Mouse (Mus musculus): ENCODE measurements around the gene Kera. TPM values are rescaled to one million over a fixed set of nuclear protein-coding genes. Genes with fewer than 3 reads are reported as not detected.

Gene Kera
- not detected for total RNA-seq (2021)
- long read RNA-seq: 0 reads

GRCm38 (mm10) chr10:97606579-97606978 is at the start of gene Kera:
TSS of gene Kera (plus strand) at chr10:97606879.
- DNase-seq (ENCODE audit: low spot score in 2 of 2): no peak

DNA sequence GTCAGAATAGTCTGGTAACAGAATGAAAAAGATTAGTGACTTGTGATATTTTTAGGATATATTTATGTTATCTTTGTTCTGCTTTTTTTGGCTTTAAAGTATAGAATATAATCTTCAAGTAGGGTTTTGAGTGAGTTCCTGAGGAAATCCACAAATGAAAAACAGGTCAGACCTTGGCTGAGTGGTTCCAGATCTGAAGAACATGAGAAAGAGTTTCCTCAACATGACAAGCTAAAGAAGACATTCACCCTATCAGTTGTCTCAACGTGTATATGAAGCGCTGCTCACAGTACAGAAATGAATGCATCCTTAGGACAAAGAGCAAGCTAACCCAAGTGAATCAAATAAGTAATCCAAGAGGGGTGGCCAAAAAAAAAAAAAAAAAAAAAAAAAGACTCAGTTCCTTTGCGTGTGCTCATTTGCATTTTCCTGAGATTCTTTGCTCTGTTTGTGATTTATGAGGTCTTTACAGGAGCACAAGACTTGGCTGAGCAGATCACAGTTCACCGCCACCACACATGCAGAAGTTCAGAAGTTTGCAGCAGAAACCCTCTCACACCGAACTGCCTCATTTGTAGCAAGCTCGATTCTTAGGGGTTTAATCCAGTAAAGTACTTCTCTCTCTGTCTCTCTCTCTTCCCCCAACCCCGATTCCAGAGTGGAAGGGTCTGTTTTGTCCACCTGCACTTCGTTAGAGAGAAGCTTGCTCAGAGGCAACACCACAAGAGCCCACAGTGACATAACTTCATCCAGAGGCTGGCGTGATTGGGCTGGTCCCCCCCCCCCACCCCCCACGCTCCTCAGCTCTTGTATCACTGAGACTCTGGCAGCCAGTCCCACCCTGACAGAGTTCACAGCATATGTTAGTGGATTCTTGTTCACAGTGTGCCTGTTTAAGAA is 41.5 kb upstream of the Kera start, which contains the start of gene Lum:
Gene Lum (plus strand): TSS at position 172 of the 900 bp plus-strand sequence.
- DNase-seq (ENCODE audit: low spot score in 2 of 2): no peak

DNA sequence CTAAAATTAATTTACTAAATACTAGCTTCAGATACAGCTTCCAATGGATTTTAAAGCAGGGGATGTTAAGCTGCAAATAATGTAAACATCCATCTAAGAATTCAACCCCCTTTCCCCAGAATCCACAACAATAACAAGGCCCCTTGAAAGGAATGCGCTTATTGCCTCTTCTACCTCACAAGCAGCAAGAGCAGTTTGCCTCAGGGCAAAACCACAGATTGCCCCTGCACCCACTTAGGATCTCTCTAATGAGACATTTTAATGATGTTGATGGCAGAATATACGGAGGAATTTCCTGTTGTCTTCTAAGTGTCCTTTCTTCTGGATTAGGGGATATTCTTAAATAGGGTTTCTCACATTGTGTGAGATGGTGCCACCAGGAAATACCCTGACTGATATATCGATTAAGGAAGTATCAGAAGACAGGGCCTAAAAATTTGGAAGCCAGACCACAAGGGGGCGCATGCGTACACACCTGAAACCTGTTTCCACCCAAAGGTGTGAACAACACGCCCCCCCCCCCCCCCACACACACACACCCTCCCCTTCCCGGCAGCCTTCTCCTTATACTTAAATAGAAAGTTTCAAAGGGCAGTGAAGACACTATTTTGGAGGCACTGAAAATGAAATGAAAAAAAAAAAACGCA is 39.1 kb upstream of the Kera start:
- DNase-seq (ENCODE audit: low spot score in 2 of 2): no peak

DNA sequence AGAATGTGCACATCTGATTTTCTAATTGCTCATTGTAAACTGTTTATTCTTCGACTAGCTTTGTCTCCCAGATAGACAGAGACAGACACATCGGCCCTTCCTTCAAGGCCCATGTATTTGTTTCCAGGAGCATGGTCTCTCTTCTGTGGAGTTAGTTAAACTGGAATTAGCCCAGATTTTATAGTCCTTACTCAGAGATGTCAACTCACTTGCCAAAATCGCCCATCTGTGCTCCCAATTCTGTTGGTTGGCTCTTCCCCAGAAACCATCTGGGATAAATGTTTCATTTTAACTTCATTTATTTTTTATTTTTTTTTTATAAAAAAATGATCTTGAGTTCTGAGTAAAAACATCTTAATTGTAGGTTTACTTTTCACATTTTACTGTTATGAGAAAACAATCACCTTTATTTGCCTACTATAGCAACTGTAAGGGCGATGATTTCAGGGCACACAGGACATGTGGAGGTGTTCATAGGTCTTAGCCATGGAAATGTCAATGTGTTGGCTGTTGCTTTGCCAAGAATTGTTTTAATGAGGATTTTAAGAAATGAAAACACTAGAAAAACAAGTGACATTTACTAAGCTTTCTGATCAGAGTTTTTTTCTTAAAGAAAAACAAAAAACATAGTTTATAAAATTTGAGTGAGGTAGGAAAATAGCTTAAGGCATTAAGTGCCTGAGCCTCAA is 24.0 kb upstream of the Kera start:
- DNase-seq (ENCODE audit: low spot score in 2 of 2): peak; percentile 49 to 84

DNA sequence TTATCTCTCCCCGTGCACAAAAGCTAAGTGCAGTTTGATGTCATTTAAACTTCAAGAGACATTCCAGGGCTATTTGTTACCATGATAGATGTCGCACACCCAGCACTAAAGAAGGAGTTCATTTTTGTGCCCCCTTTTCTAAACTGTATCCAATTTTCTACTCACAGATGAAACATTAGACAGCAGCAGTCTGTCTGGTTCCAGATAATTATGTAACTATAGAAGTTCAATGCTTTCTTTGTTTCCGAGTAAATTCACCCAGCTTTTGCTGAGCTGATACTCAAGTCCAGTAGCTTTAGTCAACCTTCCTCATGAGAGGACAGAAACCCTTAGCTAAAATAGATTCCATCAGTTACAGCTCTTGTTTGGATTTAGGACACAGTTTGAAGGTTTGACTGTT is 22.5 kb upstream of the Kera start:
- DNase-seq (ENCODE audit: low spot score in 2 of 2): peak in 1 of 2 experiments; percentile 55

- peak in 1 of 2 experiments; percentile 34 for DNase-seq (ENCODE audit: low spot score in 2 of 2)
These were observed 19.5 kb upstream of the Kera start for GRCm38 (mm10) chr10:97587159-97587558.

- no peak for DNase-seq (ENCODE audit: low spot score in 2 of 2)
These were observed 17.1 kb upstream of the Kera start for GRCm38 (mm10) chr10:97589574-97589973.

DNA sequence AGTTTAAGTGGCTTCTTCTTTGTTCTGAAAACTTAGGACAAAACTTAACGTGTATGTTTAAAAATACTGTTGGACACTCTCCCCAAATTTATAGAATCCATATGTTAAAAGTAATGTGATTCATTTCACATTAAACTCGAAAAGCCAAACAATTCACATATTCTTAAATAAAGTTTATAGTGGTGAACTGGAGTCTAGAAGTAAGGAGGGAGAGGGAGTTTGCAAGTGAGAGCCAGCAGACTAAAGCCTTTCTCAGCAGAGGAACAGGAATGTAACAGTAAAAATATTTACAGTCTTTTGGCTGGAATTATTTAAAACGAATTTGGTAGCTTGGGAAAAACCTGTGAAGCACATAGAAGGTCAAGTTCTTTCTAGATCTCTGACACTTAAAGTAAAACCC is 15.6 kb upstream of the Kera start:
- DNase-seq (ENCODE audit: low spot score in 2 of 2): no peak

GRCm38 (mm10) chr10:97591685-97592084 is 15.0 kb upstream of the Kera start:
- no peak for DNase-seq (ENCODE audit: low spot score in 2 of 2)

GRCm38 (mm10) chr10:97595680-97596079 is 11.0 kb upstream of the Kera start:
- DNase-seq (ENCODE audit: low spot score in 2 of 2): no peak

- DNase-seq (ENCODE audit: low spot score in 2 of 2): no peak
These were observed 4.9 kb upstream of the Kera start for GRCm38 (mm10) chr10:97601744-97602143.

DNA sequence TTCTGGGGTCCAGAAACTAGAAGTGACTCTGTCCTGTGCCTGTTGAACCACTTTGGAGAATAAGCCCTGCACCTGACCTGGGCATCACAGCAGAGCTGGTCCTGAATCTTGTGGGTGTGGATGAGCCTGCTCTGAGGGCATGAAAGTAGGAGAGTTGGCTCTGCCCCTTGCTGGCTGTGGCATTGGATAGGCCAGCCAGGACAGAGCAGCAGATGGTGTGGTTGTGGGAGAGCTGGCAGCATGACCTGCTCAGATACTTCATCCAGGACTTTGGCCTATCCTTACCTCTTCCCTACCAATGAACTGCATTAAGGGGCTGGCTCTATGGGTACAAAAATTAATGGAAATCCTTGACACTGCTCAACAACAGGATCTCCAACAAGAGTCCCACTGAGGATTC is 3.4 kb upstream of the Kera start:
- DNase-seq (ENCODE audit: low spot score in 2 of 2): no peak

- DNase-seq (ENCODE audit: low spot score in 2 of 2): no peak
These were observed 15.6 kb downstream of the Kera start for GRCm38 (mm10) chr10:97622328-97622727.

- no peak for DNase-seq (ENCODE audit: low spot score in 2 of 2)
These were observed 17.7 kb downstream of the Kera start for GRCm38 (mm10) chr10:97624381-97624780.

DNA sequence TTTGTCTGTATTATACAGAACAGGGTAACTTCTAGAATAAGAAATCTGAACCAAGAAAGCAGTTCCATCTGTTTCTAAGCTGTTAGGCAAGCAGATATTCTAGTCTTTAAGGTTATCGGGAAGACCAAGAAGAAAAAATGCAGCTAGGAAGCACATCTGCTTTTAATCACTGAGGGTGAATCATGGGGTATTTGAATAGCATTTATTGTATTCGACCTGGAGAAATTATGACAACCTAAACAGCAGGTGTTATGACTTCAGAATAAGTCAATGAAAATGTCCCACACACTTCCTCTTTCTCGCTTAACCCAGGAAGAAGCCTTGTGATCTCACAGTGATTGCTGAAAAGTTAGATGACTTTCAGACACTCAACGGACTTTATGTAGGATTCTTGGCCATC is 18.4 kb downstream of the Kera start:
- DNase-seq (ENCODE audit: low spot score in 2 of 2): no peak

- no peak for DNase-seq (ENCODE audit: low spot score in 2 of 2)
These were observed 19.9 kb downstream of the Kera start for GRCm38 (mm10) chr10:97626543-97626942.

DNA sequence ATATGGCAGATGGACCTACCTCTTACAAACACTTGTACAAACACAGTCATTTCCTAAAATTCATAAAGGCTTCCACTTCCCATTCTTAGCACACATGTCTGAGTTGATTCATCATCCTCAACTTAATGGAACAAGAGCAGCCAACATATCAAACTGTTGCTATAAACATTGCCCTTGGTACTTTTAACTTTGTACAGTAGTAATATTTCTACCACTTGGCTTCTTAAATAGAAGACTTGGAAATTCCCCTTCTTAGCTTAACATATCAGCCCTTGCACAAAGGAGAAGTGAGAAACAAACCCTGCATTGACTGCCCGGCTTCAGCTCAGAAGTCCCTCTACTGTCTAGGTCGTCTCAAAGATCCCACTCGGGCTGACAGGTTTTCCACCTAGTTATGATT is 24.4 kb downstream of the Kera start:
- DNase-seq (ENCODE audit: low spot score in 2 of 2): no peak

DNA sequence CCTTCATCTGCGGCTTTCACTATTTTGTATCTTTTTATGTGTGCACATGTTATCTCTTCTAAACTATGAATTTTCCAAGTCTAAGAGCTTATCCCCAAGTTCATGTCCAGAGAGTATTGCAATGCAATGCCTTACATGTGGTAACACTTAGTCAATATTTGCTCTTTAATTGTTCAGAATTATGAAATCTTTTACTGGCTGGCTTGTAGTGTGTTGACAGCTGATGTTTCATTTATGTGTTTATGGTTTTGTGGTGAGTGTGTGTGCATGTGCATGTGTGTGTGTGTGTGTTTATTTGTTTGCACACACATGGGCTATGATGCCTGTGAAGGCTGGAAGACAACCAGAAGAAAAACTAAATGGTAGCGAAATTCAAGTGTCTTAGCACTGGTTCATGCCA is 35.2 kb downstream of the Kera start:
- no peak for DNase-seq (ENCODE audit: low spot score in 2 of 2)

DNA sequence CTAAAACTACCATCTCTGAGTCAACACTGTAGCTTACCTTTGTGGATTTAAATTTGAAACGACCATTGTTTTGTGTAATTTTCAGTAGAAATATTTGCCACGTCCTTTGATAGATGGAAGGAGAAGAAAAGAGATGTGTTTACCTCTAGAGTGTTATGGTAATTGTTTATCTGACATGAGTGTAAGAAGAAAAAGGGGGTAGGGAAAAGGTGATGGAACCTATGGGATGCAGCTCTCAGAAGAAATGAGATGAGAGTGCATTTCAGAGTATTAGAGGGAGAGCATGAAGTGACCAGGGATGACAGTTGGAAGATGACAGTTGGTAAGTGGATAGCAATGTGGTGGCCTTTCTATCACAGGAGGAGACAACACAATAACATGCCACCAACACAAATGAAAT is 37.1 kb downstream of the Kera start, which contains the start of gene Epyc:
Gene Epyc (plus strand): TSS at position 301 of the 400 bp plus-strand sequence.
- no peak for DNase-seq (ENCODE audit: low spot score in 2 of 2)

DNA sequence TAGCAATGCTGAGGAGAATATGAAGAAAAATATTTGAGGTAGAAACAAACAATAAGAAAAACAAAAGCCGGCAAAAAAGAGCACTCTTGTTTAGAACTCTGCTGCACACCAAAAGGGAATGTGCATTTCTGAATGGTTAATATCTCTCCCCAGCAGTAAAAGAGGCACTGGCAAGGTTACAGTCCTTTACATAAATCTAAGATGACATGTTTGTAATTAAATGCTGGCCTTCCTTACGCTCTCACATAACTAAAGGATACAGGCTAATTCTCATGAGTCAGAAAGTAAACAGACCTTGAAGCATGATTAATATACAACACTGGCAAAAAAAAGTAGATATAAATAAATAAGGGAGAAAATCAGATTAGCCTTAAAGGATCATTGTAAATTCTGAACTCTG is 43.7 kb downstream of the Kera start:
- no peak for DNase-seq (ENCODE audit: low spot score in 2 of 2)

- no peak for DNase-seq (ENCODE audit: low spot score in 2 of 2)
These were observed 52.8 kb downstream of the Kera start for GRCm38 (mm10) chr10:97659489-97659888.

All from layer of hippocampus, adult 18-20 months (tissue).